Mouse (Mus musculus): ENCODE data around the gene Fjx1. TPM values are rescaled to one million over a fixed set of nuclear protein-coding genes. Genes with fewer than 3 reads are reported as not detected.
A peak's percentile ranks its signal among the peaks of the same experiment; 100 is the strongest.

The Fjx1 gene
- polyA plus RNA-seq, 1 experiment from 2014 or later: 10.4 TPM

DNA sequence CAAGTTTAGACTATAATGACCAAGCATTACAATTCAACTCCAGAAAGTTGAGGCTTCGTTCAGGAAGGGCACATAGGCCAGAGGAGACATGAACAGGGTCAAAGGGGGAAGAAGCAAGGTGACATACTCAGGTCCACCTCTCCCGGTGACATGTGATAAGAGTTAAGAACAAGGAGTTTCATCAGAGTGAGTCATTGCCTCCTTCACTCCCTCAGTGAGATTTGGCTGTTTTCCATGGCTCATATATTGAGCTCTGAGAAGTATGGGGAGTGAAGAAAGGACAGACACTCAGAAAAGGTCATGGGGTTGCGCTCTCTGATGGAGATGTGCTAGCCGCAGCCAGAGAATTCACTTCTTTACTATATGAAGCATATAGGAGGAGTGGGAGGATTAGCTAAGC is 41.7 kb downstream of the Fjx1 start:
- H3K4me3 ChIP-seq (replicated peaks): no peak overlapping the region
- ATAC-seq (ENCODE audit: insufficient read depth, low FRiP score, low read depth): no peak
- 62% methylated on average over 4 of the region's 4 CpGs for WGBS
- no peak overlapping the region for H3K4me2 ChIP-seq
- no peaks in the 10 kb centered on the region for H3K9me3 ChIP-seq
- no peaks in the 10 kb centered on the region for H3K27me3 ChIP-seq (replicated peaks)
- peaks cover 13% of the 10 kb centered on the region for H3K4me1 ChIP-seq
- no peak overlapping the region for H3K9ac ChIP-seq
- H3K27ac ChIP-seq: no peak overlapping the region
- H3K36me3 ChIP-seq: no peaks in the 10 kb centered on the region

DNA sequence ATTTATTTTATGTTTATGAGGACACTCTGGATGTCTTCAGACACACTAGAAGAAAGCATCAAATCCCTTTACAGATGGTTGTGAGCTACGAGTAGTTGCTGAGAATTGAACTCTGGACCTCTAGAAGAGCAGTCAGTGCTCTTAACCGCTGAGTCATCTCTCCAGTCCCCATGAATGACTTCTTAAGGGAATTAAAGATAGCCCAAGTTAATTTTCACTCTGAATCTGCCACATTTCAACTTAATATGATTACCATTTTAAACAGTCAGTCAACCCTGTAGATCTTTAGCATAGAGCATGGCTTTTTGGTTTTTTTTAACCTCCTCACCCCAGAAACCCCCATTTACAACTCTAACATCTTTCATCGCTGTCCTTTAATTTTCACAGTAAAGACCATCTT is 42.6 kb downstream of the Fjx1 start:
- Histone ChIP-seq H3K9ac (no peak overlapping the region), H3K4me3 (replicated peaks) (no peak overlapping the region), H3K27ac (no peak overlapping the region), H3K4me2 (no peak overlapping the region), H3K27me3 (replicated peaks) (no peaks in the 10 kb centered on the region), H3K9me3 (no peaks in the 10 kb centered on the region), H3K4me1 (peaks cover 13% of the 10 kb centered on the region), H3K36me3 (no peaks in the 10 kb centered on the region)
- WGBS: 88% methylated on average over 3 of the region's 3 CpGs
- no peak for ATAC-seq (ENCODE audit: insufficient read depth, low FRiP score, low read depth)

DNA sequence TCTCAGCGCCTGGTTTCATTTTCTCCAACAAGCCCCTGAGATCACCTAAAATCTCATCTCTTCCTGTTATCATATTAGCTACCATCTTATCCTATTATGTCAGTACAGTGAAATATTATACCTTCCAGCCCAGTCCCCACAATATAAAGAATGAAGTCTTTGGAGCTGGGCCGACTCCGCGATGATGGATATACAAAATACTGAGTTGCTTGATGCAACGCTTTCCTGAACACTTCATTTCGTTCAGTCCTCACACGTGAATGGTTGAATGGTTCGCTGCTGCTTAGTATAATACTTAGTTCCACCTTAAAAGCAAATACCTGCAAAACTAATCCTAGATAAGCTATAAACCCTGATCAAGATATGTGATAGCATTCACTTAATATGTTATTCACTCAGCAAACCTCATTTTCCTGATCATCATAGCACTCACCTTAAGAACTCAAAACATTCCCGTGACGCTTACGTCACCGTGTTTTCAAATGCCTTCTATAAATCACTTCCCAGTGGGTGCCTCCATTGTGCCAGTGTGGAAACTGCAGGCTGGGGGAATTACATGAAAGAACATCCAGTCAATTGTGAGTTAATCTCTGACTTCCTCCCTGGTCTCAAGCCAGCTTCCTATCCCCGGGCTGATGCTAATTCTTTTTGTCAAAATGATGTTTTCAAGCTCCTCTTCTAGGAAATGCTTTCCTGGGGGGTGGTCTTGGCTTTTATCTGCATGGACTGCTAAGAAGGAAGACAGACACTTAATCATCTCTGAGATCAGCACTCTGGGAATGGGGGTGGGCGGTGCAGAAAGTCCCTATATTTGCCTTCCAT is 44.7 kb downstream of the Fjx1 start, which contains the start of gene Trim44:
Gene Trim44 (minus strand): TSS at position 466 of the 822 bp plus-strand sequence.
- ATAC-seq (ENCODE audit: insufficient read depth, low FRiP score, low read depth): peak; percentile 15; the same call in 1 of the 2 replicates
- H3K4me3 ChIP-seq (replicated peaks): peak within 1 kb of the TSS; percentile 7
- H3K36me3 ChIP-seq: no peaks in the 10 kb centered on the region
- peak within 1 kb of the TSS; percentile 37 for H3K4me2 ChIP-seq
- no peaks in the 10 kb centered on the region for H3K27me3 ChIP-seq (replicated peaks)
- no peak within 1 kb of the TSS for H3K9ac ChIP-seq
- H3K27ac ChIP-seq: no peak within 1 kb of the TSS
- H3K4me1 ChIP-seq: peaks cover 13% of the 10 kb centered on the region
- WGBS: 22% methylated on average over 14 of the region's 14 CpGs
- no peaks in the 10 kb centered on the region for H3K9me3 ChIP-seq

DNA sequence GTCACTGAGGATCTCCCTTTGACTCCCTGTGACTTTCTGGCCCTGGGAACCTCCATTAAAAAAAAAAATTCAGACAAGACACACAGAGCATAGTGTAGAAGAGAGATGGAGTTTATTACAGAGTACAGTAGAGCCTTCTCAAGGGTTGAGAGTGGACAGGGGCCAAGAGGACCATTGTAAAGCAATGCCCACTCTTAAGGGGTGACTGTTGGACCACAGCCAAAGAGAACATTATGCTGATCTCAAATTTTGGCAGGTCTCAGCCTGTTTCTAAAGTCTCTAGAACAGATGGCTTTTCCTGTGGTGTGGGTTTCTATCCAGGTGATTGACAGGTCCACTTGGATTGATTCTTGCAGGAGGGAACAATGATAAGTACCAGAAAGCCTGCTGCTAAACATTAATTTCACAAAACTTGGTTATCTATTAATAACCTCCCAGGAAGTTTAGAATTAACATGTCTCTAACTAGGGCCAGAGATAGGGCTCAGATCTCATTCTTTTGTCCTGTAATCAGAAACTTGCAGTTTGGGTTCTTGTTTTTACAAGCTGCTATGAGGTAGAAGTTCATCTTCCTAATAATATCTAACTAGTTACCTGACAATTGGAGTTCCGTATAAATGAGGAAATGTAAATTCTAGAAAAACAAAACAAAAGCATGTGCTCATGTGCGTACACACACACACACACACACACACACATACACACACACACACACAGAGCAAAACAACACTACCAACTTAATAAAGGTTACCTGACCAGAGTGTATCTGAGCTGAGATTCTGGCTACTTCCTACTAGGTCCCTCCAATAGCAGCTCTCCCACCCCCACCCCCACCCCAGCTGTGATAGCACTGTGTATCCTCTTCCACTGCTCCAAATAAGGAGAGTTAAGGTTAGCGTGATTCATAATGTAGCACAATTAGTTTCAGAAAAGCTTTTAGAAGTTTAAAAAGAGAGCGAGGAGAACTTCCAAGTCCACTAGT is 45.7 kb downstream of the Fjx1 start:
- peak overlapping the region; percentile 7 for H3K4me3 ChIP-seq (replicated peaks)
- H3K4me1 ChIP-seq: peaks cover 13% of the 10 kb centered on the region
- H3K27ac ChIP-seq: no peak overlapping the region
- 48% methylated on average over 4 of the region's 4 CpGs for WGBS
- no peaks in the 10 kb centered on the region for H3K27me3 ChIP-seq (replicated peaks)
- ATAC-seq (ENCODE audit: insufficient read depth, low FRiP score, low read depth): 0 out of 2 replicates have a peak, but pooled peaks have one; percentile 40
- no peaks in the 10 kb centered on the region for H3K9me3 ChIP-seq
- no peaks in the 10 kb centered on the region for H3K36me3 ChIP-seq
- peak overlapping the region; percentile 37 for H3K4me2 ChIP-seq
- no peak overlapping the region for H3K9ac ChIP-seq

DNA sequence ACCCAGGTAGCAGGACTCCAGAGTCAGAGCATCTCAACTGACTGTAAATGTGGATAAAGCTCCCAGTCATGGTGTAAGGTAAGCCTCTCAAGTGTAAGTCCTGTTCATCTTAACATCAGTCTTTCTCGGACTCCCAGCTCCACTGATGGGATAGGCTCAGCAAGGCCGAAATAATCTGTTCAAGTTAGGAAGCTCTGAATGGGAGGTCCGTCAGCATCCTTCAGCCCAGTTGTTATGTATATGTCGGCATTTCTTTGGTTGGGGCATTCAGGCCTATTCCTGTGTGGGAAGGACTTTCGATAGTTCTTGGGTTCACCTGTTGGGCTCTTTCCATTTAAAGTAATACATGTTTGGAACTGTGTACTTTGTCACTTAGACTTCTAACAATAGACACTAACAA is 48.3 kb downstream of the Fjx1 start:
- 87% methylated on average over 5 of the region's 5 CpGs for WGBS
- Histone ChIP-seq H3K4me2 (no peak overlapping the region), H3K4me3 (replicated peaks) (no peak overlapping the region), H3K9ac (no peak overlapping the region), H3K27me3 (replicated peaks) (no peaks in the 10 kb centered on the region), H3K27ac (no peak overlapping the region), H3K4me1 (peaks cover 21% of the 10 kb centered on the region), H3K9me3 (no peaks in the 10 kb centered on the region), H3K36me3 (no peaks in the 10 kb centered on the region)
- no peak for ATAC-seq (ENCODE audit: insufficient read depth, low FRiP score, low read depth)

DNA sequence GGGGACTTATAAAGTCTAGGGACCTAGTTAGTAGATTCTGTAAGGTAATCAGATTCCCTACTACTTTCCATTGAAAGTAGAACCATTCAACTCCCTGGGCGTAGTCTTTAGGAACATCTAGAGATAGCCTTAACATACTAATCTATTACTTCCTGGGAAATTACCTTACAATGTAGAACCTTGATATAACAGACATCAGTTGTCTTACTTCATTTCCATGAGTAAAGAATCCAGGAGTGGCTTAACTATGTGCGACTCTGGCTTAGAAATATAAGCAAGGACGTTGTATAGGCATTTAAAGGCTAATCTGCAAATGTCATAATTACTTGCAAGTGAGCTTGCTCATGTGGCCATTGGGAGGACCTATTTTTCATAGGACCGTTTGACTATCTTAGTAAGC is 49.0 kb downstream of the Fjx1 start:
- H3K27ac ChIP-seq: no peak overlapping the region
- peaks cover 21% of the 10 kb centered on the region for H3K4me1 ChIP-seq
- no peak for ATAC-seq (ENCODE audit: insufficient read depth, low FRiP score, low read depth)
- no peak overlapping the region for H3K9ac ChIP-seq
- H3K27me3 ChIP-seq (replicated peaks): no peaks in the 10 kb centered on the region
- H3K4me3 ChIP-seq (replicated peaks): no peak overlapping the region
- no peaks in the 10 kb centered on the region for H3K9me3 ChIP-seq
- WGBS: 83% methylated on average over 4 of the region's 4 CpGs
- no peak overlapping the region for H3K4me2 ChIP-seq
- no peaks in the 10 kb centered on the region for H3K36me3 ChIP-seq

DNA sequence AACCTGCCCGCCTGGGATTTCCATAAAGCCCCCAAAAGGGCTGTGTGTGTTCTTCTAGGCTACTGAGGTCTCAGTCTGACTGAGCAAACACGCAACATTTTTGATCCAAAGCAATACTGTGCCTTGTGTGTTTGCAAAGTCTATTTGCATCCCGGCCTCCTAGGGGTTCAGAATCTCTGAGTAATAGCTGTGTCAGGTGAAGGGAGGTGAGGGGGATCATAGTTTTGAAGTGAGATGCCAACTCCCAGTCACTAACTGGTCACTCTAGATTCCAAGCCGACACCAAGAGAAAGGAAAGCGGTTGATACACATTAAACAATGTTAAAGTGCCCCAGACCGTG is 51.0 kb downstream of the Fjx1 start:
- peak overlapping the region; percentile 96 for H3K27ac ChIP-seq
- WGBS: 16% methylated on average over 6 of the region's 6 CpGs
- H3K36me3 ChIP-seq: no peaks in the 10 kb centered on the region
- H3K4me3 ChIP-seq (replicated peaks): peak overlapping the region; percentile 73
- no peak; the same call in 1 of the 2 replicates for ATAC-seq (ENCODE audit: insufficient read depth, low FRiP score, low read depth)
- H3K9me3 ChIP-seq: no peaks in the 10 kb centered on the region
- H3K4me2 ChIP-seq: peak overlapping the region; percentile 90
- H3K27me3 ChIP-seq (replicated peaks): no peaks in the 10 kb centered on the region
- H3K9ac ChIP-seq: peak overlapping the region; percentile 90; the same call in 1 of the 2 replicates
- H3K4me1 ChIP-seq: peaks cover 18% of the 10 kb centered on the region

DNA sequence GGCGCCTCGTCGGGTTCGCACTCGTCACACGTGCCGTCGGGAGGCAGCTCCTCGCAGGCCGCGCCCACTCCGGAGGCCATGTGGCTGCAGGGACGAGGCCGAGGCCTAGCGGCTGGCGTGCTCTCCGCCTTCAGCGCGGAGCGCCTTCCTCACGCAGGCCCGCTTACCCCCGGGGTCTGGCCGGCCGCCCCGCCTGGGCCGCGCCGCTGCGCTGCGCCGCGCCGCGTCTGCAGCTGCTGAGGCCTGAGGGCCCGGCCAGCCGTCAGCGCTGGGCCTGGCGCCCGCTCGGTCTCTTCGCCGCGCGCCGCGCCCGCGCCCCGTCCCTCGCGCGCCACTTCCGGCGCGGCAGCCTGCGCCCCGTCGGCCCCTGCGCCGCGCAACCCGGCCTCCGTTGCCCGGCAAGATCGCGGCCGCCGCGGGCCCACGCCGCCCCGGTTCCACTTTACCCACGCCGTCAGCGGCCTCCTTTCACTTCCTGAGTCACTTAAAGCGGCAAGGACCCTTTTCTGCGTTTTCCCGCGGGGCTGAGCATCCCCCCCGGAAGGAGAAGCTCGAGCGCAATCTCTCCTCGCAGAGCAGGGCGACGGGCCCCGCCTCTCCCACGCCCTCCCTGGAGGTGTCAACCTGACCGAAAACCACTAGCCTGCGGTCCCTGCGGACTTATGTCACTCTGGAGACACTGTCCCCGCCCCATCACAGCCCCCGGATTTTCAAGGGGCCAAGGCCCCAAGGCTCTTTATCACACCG is 51.5 kb downstream of the Fjx1 start:
- peak overlapping the region; percentile 90 for H3K9ac ChIP-seq
- H3K27ac ChIP-seq: peak overlapping the region; percentile 96
- no peaks in the 10 kb centered on the region for H3K36me3 ChIP-seq
- ATAC-seq (ENCODE audit: insufficient read depth, low FRiP score, low read depth): peak; percentile 93
- WGBS: 0% methylated on average over 91 of the region's 94 CpGs
- H3K9me3 ChIP-seq: no peaks in the 10 kb centered on the region
- peak overlapping the region; percentile 73 for H3K4me3 ChIP-seq (replicated peaks)
- H3K27me3 ChIP-seq (replicated peaks): no peaks in the 10 kb centered on the region
- peak overlapping the region; percentile 90 for H3K4me2 ChIP-seq
- H3K4me1 ChIP-seq: peaks cover 16% of the 10 kb centered on the region

DNA sequence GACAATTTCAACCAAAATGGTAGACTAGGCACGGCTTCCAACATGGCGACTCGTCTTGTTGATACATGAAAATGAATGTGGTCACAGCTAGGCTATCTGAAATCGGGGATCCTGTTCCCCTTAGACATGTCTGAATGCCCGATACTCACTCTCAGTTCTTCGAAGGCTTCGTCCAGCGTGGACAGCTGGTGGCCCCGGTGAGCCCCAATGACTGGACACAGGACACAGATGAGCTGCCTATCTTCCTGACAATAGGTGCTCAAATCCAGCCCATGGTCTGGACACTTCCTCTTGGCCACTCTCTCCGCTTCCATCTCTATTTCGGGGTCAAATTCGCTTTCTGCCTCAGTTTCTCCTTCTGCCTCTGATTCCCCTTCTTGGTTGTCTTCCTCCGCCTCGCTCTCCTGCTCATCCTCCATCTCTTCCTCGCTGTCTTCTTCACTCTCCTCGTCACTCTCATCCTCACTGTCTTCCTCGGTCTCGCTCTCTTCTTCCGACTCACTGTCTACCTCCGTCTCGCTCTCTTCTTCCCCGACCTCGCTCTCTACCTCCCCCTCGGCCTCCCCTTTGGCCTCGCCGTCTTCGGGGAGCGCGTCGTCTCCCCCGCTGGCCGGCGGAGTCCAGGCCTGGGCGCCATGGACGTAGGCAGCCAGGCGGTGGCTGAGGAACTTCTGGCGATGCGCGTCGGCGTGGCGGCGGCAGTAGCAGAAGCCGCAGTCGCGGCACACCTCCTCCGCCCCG is 52.3 kb downstream of the Fjx1 start:
- Histone ChIP-seq H3K27ac (peak overlapping the region; percentile 96), H3K36me3 (no peaks in the 10 kb centered on the region), H3K9ac (peak overlapping the region; percentile 90), H3K4me3 (replicated peaks) (peak overlapping the region; percentile 73), H3K4me2 (peak overlapping the region; percentile 90), H3K9me3 (no peaks in the 10 kb centered on the region), H3K4me1 (peaks cover 16% of the 10 kb centered on the region), H3K27me3 (replicated peaks) (no peaks in the 10 kb centered on the region)
- no peak for ATAC-seq (ENCODE audit: insufficient read depth, low FRiP score, low read depth)
- 35% methylated on average over 48 of the region's 48 CpGs for WGBS
